Mouse (Mus musculus) myocyte (in vitro differentiated cells): ENCODE measurements around the gene Tex261.

ENCODE experiments used
- MAX ChIP-seq: IDR thresholded peaks from one replicate; pipeline ENCODE4 v1.6.1; 2011; ENCODE audit warnings: low read depth, mild to moderate bottlenecking, control low read depth
- POLR2A ChIP-seq: IDR thresholded peaks from one replicate; pipeline ENCODE4 v1.6.1; 2011; ENCODE audit warnings: low read depth, mild to moderate bottlenecking, control low read depth, moderate library complexity; ENCODE audit not compliant: insufficient read length
- POLR2AphosphoS2 ChIP-seq: IDR thresholded peaks from one replicate; pipeline ENCODE4 v1.6.1; 2011; ENCODE audit warnings: low read depth, control low read depth; ENCODE audit not compliant: insufficient read length

- TF ChIP-seq MAX (no peak), POLR2A (no peak), POLR2AphosphoS2 (no peak)
These were observed 46.2 kb downstream of the Tex261 start for GRCm38 (mm10) chr6:83729350-83729970.
